Mouse (Mus musculus) kidney, postnatal 10 days (tissue): ENCODE measurements around the gene H2-T22.
"Not testable (repeated sequence)": the region's sequence is repeated elsewhere in the genome, so short reads cannot be mapped to it uniquely, and the experiment has no call there.

ENCODE experiments used
- DNase-seq: peaks from one replicate; pipeline ENCODE4 v3.0.0; 2021; ENCODE audit warnings: mixed read lengths

The H2-T22 gene

DNA sequence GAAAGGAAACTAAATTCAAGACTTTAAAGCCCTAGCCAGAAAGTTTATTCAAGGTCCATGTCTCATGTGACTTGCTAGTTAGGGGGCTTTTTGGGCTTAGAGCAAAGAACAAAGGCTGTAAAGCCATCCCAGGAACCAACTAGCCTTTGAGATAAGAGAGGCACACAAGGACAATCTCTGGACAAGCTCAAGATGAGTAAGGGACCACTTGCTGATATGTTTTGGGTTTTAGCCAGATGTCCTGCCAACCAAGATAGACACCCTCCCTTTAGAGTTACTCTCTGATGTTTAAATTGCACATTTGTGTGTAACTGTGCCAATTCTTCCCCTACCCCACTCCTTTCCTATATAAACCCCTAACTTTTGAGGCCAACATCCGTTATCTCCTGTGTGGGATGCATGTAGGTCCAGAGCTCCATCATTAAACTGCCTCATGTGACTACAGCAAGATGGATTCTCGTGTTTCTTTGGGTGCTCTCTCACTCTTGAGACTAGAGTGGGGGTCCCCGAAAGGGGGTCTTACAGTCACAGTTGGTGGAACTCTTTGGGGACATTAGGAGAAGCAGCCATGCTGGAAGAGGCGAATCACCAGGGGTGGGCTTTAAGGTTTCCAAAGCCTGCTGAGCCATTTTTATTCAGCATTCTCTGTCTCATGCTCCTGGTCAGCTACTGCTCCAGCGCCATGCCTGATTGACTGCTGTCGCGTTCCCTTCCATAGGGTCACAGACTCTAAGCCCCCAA is 13.5 kb downstream of the H2-T22 start:
- DNase-seq = no peak

DNA sequence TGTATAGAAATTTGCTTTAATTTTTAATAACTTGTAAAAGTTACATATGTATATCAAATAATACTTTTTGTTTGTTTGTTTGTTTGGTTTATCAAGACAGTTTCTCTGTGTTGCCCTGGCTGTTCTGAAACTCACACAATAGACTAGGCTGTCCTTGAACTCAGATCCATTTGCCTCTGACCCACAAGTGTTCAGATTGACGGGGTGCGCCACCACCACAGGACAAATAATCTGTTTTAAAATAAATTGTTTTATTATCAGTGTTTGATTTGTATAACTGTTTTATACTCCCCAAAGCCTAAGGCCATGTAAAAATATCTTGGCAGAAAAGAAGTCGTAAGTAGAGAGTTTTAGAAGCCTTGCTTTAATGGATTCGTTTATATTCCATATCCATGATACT is 14.9 kb downstream of the H2-T22 start:
- no peak for DNase-seq

DNA sequence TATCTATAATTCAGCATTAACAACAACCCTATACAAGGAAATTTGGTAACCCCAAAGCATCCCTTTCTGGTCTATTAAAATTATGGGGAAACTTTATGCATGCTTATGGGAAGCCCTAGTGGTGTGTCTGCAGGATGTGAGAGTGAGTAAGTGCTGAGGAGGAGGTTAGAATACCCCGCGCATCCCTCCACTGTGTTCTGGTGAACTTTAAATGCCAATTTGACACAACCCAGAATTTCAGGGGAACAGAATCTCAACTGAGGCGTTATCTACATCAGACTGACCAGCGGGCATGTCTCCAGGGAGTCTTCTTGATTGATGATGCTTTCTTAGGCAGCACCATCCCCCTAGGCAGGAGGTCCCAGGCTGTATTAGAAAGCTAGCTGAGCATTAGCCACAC is 16.6 kb downstream of the H2-T22 start:
- DNase-seq = no peak

- no peak for DNase-seq
Measured at GRCm38 (mm10) chr17:36025197-36025596, 17.4 kb downstream of the H2-T22 start.

DNA sequence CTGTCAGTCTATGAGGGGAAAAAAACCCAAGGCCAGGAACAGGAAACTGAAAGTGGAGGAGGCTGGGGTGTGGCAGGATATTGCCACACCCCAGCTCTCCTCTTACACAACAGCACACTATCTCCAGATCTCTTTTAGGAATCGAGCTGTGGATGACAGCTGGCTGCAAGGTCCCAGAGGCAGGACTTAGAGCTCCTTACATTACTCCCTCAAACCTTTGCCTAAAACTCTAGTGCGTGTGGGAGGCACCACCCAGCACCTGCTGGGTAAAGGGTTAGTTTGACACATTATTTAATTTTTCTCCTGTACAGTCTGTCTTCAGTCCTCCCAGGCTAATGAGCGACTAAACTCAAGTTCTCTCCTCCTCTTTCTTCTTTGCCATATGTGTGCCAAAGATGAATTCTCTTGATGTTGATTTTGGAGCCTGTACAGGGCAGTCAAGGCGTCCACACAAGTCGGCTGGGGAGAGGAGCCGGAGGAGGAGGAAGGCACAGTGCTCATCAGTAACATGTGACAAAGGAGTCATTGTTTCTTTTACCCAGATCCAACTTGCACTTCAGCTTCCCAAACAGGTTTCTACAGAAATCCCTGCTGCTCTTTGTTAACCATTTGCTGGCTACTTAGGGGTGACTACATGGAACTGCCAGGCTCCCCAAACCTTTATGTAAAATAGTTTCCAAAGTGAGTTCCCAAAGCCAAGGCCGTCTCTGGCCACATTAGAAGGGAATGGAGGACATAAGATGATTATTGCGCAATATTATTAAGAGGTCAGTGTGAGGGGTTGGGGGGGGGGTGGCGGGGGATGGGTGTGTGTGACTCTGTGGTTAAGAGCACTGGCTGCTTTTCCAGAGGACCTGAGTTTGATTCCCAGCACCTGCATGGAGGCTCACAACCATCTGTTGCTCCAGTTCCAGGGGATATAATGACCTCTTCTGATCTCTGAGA is 18.6 kb downstream of the H2-T22 start:
- DNase-seq = peak; percentile 30

GRCm38 (mm10) chr17:36022922-36023321 is 19.6 kb downstream of the H2-T22 start:
- DNase-seq = no peak

DNA sequence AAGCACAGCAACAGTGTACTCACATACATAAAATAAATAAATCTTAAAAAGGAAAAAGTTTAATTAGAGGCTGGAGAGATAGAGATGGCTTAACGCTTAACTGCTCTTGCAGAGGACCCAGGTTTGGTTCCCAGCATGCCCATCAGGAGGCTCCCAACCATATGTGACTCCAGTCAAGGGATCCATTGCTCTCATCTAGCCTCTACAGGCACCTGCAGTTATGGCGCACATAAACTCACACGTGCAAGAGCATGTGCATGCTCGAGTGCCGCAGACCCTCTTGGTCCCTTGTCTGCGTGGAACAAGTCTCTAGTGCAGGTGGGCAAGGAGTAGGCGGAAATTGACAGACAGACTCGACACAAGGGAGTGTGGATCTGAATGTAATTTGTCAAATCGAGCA is 20.4 kb downstream of the H2-T22 start:
- no peak for DNase-seq

DNA sequence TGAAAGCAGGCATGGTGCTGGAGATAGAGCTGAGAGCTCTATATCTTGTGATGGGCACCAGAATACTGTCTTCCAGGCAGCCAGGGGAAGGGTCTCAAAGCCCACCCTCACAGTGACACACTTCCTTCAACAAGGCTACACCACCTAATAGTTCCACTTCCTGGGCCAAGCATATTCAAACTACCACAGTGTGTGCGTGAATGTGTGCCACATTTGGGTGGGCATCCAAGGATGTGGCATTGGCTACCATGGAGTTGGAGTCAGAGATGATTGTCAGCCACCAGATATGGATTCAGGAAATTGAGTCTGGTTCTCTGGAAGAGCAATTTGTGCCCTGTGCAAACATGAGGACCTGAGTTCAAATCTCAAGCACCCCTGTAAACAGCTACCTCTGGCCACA is 21.2 kb downstream of the H2-T22 start:
- no peak for DNase-seq

DNA sequence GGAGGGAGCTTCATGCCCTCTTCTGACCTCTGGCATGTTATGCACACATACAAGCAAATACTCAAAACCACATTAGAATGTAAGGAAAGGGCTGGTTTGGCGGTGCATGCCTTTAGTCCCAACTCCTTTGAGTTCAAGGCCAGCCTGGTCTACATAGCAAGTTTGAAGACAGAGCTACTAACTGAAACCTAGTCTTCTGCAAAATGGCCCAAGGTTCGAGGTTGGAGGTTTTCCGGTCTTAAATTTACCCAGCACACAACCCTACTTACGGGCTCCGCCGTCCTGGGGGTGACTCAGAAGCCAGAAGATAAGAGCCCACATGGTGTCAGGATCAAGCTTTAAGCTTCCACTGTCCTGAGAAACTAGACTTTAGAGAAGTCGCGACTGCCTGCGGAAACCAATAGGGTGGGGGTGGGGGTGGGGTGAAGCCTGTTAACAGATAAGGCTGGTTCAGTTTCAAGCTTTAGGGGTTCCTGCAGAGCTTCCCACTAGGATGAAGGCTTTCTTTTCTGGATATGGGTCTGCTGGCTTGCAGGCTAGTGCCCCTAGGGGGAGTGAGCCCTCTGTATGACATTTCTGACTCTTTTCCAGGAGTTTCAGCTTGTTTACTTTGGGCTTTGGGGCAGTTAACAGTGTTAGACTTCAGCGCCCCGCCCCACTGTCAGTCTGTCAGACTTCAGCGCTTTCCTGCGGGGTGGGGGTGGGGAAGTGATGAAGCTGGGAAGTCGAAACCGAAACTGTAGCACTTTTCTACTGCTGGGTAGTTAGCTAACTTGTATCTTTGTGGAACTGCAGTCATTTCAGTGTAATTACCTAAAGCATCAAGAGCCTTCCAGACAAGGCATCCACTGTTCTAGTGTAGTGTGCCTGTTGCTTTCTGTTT is 22.1 kb downstream of the H2-T22 start, which contains the start of gene H2-T24:
Gene H2-T24, minus strand, starts transcription at position 370 of the 883 bp plus-strand sequence.
- DNase-seq = peak; percentile 84

DNA sequence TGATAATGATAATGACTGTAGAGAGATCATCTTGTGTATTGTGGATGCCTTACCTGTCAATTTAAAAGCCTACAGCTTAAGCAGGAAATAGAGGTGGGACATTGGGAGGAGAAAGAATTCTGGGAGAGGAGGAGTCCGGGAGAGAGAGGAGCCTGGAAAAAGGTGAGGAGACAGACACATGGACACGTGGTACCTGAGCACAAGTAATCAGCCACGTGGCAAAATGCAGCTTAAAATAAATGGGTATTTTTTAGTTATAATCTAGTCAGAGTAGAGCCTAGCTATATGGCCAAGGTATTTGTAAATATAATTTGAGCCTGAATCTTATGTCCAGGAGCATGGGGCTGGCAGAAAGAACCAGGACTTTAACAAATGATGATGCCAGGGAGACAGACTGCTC is 23.0 kb downstream of the H2-T22 start:
- no peak for DNase-seq

DNA sequence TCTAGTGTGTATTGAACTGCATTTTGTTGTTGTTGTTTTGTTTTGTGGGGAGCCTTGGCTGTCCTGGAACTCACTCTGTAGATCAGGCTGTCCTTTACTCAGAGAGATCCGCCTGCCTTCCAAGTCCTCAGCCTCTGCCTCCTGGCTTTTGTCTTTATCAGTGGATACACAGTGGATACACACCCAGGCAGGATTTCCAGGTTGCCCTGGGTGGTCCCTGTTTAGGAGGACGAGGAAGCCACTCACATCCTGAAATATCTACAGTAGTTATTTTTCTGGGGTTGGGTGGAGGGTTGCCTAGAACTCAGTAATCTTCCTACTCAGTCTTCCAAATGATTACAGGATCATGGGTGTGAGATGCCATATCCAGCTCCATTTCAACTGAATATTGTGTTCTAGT is 23.6 kb downstream of the H2-T22 start:
- peak; percentile 52 for DNase-seq

DNA sequence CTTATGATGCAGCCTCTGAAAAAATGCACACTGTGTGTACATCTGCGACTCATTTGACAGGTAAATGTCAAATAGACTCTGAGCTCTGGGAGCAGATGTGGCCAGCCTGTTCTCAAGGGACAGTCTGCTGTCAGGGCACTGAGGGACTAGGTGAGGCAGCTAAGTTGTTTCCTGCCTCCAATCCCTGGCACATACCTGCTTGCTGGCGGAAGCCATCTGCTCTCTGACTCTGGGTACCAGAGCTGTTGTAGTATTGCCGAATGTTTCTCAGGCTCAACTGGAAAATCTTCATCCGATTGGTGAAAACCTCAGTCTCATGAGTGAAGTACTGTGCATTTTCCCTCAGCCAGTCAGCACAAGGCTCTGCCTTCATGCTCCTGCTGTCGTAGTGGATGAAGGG is 25.5 kb downstream of the H2-T22 start:
- no peak for DNase-seq

- no peak for DNase-seq
Measured at GRCm38 (mm10) chr17:36014977-36015376, 27.6 kb downstream of the H2-T22 start.

DNA sequence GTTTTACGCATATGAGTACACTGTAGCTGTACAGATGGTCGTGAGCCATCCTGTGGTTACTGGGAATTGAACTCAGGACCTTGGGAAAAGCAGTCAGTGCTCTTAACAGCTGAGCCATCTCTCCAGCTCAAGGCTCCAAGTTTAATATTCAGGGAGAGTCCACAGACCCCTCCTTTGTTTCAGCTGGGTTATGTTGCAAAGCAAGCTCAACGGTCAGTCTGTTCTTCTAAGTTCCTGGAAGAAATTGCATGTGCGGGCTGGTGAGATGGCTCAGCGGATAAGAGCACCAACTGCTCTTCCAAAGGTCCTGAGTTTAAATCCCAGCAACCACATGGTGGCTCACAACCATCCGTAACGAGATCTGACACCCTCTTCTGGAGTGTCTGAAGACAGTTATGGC is 38.1 kb downstream of the H2-T22 start:
- DNase-seq = not testable (repeated sequence)

DNA sequence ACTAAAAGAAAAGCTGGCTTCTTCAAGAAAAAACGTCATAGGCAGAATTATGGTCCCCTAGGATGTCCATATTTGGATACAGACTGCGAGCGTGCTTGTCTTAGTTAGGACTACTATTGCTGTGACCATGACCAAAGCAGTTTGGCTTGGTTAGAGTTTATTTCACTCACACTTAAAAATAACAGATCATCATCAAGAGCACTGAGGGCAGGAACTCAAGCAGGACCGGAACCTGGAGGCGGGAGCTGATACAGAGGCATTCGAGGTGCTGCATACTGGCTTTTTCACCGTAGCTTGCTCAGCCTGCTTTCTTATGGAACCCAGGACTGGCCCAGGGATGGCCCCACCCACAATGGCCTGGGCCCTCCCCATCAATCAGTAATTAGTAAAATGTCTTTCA is 39.2 kb downstream of the H2-T22 start:
- no peak for DNase-seq

- no peak for DNase-seq
Measured at GRCm38 (mm10) chr17:36001966-36002365, 40.6 kb downstream of the H2-T22 start.

DNA sequence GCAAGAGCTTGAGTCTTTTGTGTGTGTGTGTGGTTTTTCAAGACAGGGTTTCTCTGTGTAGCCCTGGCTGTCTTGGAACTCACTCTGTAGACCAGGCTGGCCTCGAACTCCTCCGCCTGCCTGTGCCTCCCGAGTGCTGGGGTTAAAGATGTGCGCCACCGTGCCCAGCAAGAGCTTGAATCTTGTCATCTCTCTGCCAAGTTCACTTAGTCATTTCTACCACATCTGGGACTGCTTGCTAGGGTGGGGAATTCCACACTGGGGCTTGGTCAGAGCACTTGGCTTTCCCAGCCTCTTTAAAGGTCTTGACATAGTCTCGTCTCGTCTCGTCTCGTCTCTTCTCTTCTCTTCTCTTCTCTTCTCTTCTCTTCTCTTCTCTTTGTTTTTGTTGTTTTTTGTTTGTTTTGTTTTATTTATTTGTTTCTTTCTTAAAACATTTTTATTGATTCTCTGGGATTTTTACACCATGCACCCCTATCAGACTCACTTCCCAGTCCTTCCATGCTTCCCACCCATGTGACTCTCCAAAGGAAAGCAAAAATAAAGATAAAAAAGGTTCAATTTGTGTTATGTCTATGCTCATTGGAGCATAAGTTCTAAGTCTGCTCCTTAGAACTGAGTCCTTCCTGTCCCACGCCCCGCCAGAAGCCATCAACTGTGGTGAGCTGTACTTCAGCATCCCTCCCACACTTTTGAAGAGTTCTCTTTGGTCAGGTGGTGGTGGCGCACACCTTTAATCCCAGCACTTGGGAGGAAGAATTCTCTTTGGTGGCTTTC is 41.2 kb downstream of the H2-T22 start:
- DNase-seq = no peak

DNA sequence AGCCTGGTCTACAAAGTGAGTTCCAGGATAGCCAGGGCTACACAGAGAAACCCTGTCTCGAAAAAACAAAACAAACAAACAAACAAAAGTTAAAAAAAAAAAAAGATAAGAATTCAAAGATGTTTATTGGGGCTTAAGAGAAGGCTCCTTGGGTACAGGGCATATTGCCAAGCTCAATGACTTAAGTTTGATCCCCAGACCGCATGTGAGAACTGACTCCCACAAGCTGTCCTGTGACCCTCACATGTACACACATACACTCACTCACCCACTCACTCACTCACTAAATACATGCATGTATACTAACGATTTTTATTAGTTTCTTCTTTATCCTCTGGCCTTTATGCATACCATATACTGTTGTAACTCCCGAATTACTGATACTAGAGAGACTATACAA is 42.2 kb downstream of the H2-T22 start:
- DNase-seq = no peak

DNA sequence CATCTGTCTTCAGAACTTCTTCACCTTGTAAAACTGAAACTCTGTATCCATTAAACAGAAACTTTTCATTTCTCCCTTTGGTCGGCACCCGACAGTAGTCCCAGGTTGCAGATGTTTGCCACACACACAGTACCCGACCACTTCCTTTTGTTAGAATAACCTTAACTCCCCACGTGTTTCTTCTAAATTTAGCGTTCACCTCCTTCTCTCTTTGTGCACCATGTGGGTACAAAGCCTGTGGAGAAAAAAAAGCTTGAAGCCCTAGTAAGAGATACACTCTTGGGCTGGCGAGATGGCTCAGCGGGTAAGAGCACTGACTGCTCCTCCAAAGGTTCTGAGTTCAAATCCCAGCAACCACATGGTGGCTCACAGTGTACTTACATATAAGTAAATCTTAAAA is 43.2 kb downstream of the H2-T22 start:
- no peak for DNase-seq

DNA sequence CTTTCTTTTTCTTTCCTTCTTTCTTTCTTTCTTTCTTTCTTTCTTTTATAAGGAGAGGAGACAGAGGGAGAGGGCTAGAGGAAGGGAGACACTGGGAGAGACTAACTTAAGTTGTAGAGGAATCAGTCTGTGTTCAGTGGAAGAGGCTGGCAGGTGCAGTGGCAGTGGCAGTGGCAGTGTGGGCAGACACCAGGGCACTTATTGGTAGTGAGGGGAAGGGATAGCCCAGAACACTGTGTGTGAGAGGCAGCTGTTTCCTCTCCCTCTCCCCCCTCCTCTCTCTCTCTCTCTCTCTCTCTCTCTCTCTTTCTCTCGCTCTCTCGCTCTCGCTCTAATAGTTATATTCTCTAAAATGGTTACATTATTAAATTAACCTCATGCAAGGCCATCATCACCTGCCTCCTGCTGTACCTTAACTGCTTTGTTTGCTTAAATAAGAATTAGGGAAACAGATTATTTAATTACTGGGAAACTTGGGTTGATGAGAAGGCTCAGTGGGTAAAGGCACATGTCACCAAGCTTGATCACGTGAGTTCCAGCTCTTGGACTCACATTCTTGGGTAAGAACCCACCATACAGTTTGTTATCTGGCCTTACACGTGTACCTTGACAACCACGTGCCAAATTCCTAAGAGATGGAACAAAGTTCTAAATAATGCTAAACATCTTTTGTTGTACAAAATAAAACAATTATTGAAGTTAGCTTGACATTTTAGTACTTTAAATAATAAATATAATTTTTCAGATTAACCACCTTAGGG is 43.8 kb downstream of the H2-T22 start:
- no peak for DNase-seq
